Mouse (Mus musculus) heart, embryonic 14.5 days (tissue): ENCODE measurements around the gene Jsrp1. TPM values are rescaled to one million over a fixed set of nuclear protein-coding genes. Genes with fewer than 3 reads are reported as not detected.

Experiments
- ATAC-seq: fragments of 200-750 bp; cut with Nextera tagmentation; 2 replicates; pipeline ENCODE4 v1.8.0; 2017; ENCODE audit warnings: low read depth, moderate TSS enrichment; ENCODE audit not compliant: insufficient number of reproducible peaks, insufficient read depth, low FRiP score
- H3K27ac ChIP-seq, 2 experiments: fragments of 200-500 bp in 1 of 2; fragments of 300-500 bp in 1 of 2; sonication (generic) in 1 of 2; replicated peaks in 1 of 2; 2 replicates each; pipeline ENCODE4 v1.5.1; 2012 to 2014; ENCODE audit warnings: low read depth in 2 of 2, low read length in 2 of 2, control low read depth in 1 of 2, mild to moderate bottlenecking in 1 of 2, mixed read lengths in 1 of 2; ENCODE audit not compliant: control insufficient read depth in 1 of 2, insufficient read depth in 1 of 2
- H3K27me3 ChIP-seq: fragments of 300-500 bp; sonication (generic); 2 replicates; pipeline ENCODE4 v1.6.1; 2014; ENCODE audit warnings: mild to moderate bottlenecking, low read length, control low read depth; ENCODE audit not compliant: control insufficient read depth, insufficient read depth
- H3K36me3 ChIP-seq: fragments of 300-500 bp; sonication (generic); 2 replicates; pipeline ENCODE4 v1.6.1; 2014; ENCODE audit warnings: mild to moderate bottlenecking, control low read depth, low read length, mixed read lengths; ENCODE audit not compliant: control insufficient read depth, insufficient read depth
- H3K4me1 ChIP-seq, 2 experiments: fragments of 200-500 bp in 1 of 2; fragments of 300-500 bp in 1 of 2; sonication (generic) in 1 of 2; 2 replicates each; pipeline ENCODE4 v1.6.1; 2012 to 2014; ENCODE audit warnings: low read length in 2 of 2, control low read depth in 1 of 2, mixed read lengths in 1 of 2; ENCODE audit not compliant: control insufficient read depth in 2 of 2, insufficient read depth in 2 of 2
- H3K4me2 ChIP-seq: fragments of 300-500 bp; sonication (generic); 2 replicates; pipeline ENCODE4 v1.6.1; 2014; ENCODE audit warnings: mild to moderate bottlenecking, low read length
- H3K4me3 ChIP-seq, 2 experiments: fragments of 200-500 bp in 1 of 2; fragments of 300-500 bp in 1 of 2; sonication (generic) in 1 of 2; 2 replicates each; pipeline ENCODE4 v1.5.1; 2012 to 2014; ENCODE audit warnings: low read length in 2 of 2, mild to moderate bottlenecking in 2 of 2, control low read depth in 1 of 2, low read depth in 1 of 2, moderate library complexity in 1 of 2; ENCODE audit not compliant: control insufficient read depth in 1 of 2, insufficient read depth in 1 of 2
- H3K9ac ChIP-seq: fragments of 300-500 bp; sonication (generic); 2 replicates; pipeline ENCODE4 v1.6.1; 2014; ENCODE audit warnings: mild to moderate bottlenecking, low read length
- H3K9me3 ChIP-seq: fragments of 300-500 bp; sonication (generic); 2 replicates; pipeline ENCODE4 v1.6.1; 2016; ENCODE audit warnings: low read length, control low read depth; ENCODE audit not compliant: control insufficient read depth
- WGBS: fragments of 180-500 bp; shearing (Covaris S2); extraction: QIAGEN DNeasy Blood & Tissue Kit; methylation state at CpG from one replicate; pipeline ENCODE4 v1.1.7; 2014; 5-methylcytosine and 5-hydroxymethylcytosine counted together
- polyA plus RNA-seq: library from polyadenylated mRNA; unstranded; fragments of >200 nt; fragmentation: Nextera tagmentation; extraction: Ambion mirVana; gene quantifications from 2 replicates; pipeline ENCODE4 v1.2.1, GENCODE M21; 2014

Jsrp1 gene
- 5.5 and 5.6 TPM in 2 replicates for polyA plus RNA-seq

- H3K27me3 ChIP-seq, result no peaks in the 10 kb centered on the region
- no peaks in the 10 kb centered on the region for H3K9me3 ChIP-seq
- peaks cover 23 to 25% of the 10 kb centered on the region in 2 experiments for H3K4me1 ChIP-seq
- ATAC-seq, result no peak
- H3K4me3 ChIP-seq, result no peak within 1 kb of the TSS
- no peak within 1 kb of the TSS for H3K9ac ChIP-seq
- H3K4me2 ChIP-seq, result no peak within 1 kb of the TSS
- 74% methylated on average over 4 of the region's 4 CpGs for WGBS
- no peak within 1 kb of the TSS for H3K27ac ChIP-seq
- H3K36me3 ChIP-seq, result no peaks in the 10 kb centered on the region
These were observed at the start of gene Jsrp1 for GRCm38 (mm10) chr10:80813366-80813765. Jsrp1 (minus strand) TSS chr10:80813498.

GRCm38 (mm10) chr10:80862305-80862704 lies 49.0 kb upstream of the Jsrp1 start:
- no peak for ATAC-seq
- Histone ChIP-seq H3K4me2 (no peak overlapping the region), H3K27me3 (no peaks in the 10 kb centered on the region), H3K4me1 (no peaks in the 10 kb centered on the region), H3K27ac (no peak overlapping the region), H3K4me3 (no peak overlapping the region), H3K36me3 (peaks cover 59% of the 10 kb centered on the region), H3K9ac (no peak overlapping the region), H3K9me3 (no peaks in the 10 kb centered on the region)
- WGBS, result 86% methylated on average over 5 of the region's 5 CpGs

GRCm38 (mm10) chr10:80858350-80858935 lies 45.1 kb upstream of the Jsrp1 start:
- no peak overlapping the region for H3K27ac ChIP-seq
- peaks cover 10 to 23% of the 10 kb centered on the region in 2 experiments for H3K4me1 ChIP-seq
- 77% methylated on average over 7 of the region's 7 CpGs for WGBS
- peaks cover 28% of the 10 kb centered on the region for H3K36me3 ChIP-seq
- H3K4me2 ChIP-seq, result no peak overlapping the region
- no peak overlapping the region for H3K4me3 ChIP-seq
- H3K27me3 ChIP-seq, result no peaks in the 10 kb centered on the region
- H3K9me3 ChIP-seq, result no peaks in the 10 kb centered on the region
- ATAC-seq, result no peak
- H3K9ac ChIP-seq, result no peak overlapping the region; the same call in 1 of the 2 replicates

GRCm38 (mm10) chr10:80857848-80858247 lies 44.5 kb upstream of the Jsrp1 start:
- H3K27me3 ChIP-seq, result no peaks in the 10 kb centered on the region
- H3K4me1 ChIP-seq, result peaks cover 10 to 23% of the 10 kb centered on the region in 2 experiments
- 70% methylated on average over 3 of the region's 3 CpGs for WGBS
- H3K4me2 ChIP-seq, result peak overlapping the region; percentile 16
- no peak for ATAC-seq
- peaks cover 28% of the 10 kb centered on the region for H3K36me3 ChIP-seq
- H3K9me3 ChIP-seq, result no peaks in the 10 kb centered on the region
- H3K9ac ChIP-seq, result no peak overlapping the region; the same call in 1 of the 2 replicates
- H3K4me3 ChIP-seq, result no peak overlapping the region
- H3K27ac ChIP-seq, result no peak overlapping the region

GRCm38 (mm10) chr10:80857386-80857785 lies 44.1 kb upstream of the Jsrp1 start:
- no peak for ATAC-seq
- Histone ChIP-seq H3K4me3 (no peak overlapping the region), H3K9me3 (no peaks in the 10 kb centered on the region), H3K4me2 (no peak overlapping the region; the same call in 1 of the 2 replicates), H3K27ac (no peak overlapping the region), H3K27me3 (no peaks in the 10 kb centered on the region), H3K36me3 (peaks cover 28% of the 10 kb centered on the region), H3K4me1 (peaks cover 10 to 23% of the 10 kb centered on the region in 2 experiments), H3K9ac (no peak overlapping the region)
- 76% methylated on average over 8 of the region's 8 CpGs for WGBS

- Histone ChIP-seq H3K4me2 (peak overlapping the region; percentile 100; the same call in 1 of the 2 replicates), H3K9ac (0 out of 2 replicates have a peak overlapping the region, but pooled peaks have one; percentile 11), H3K9me3 (no peaks in the 10 kb centered on the region), H3K36me3 (peaks cover 28% of the 10 kb centered on the region), H3K4me1 (peaks cover 10 to 23% of the 10 kb centered on the region in 2 experiments), H3K27ac (no peak overlapping the region), H3K4me3 (no peak overlapping the region), H3K27me3 (no peaks in the 10 kb centered on the region)
- ATAC-seq, result no peak
- 76% methylated on average over 5 of the region's 5 CpGs for WGBS
These were observed 43.6 kb upstream of the Jsrp1 start for GRCm38 (mm10) chr10:80856908-80857307.

- H3K36me3 ChIP-seq, result peaks cover 28% of the 10 kb centered on the region
These were observed 43.0 kb upstream of the Jsrp1 start for GRCm38 (mm10) chr10:80856267-80856666.

GRCm38 (mm10) chr10:80855749-80856073 lies 42.4 kb upstream of the Jsrp1 start:
- WGBS, result 10% methylated on average over 11 of the region's 11 CpGs
- Histone ChIP-seq H3K4me3 (peak overlapping the region; percentile 92 to 99), H3K27me3 (no peaks in the 10 kb centered on the region), H3K4me2 (peak overlapping the region; percentile 100), H3K4me1 (peaks cover 10 to 23% of the 10 kb centered on the region in 2 experiments), H3K36me3 (peaks cover 30% of the 10 kb centered on the region), H3K9me3 (no peaks in the 10 kb centered on the region), H3K27ac (no peak overlapping the region), H3K9ac (peak overlapping the region; percentile 91)
- ATAC-seq, result no peak

More at GRCm38 (mm10) chr10:80856267-80856666, 43.0 kb upstream of the Jsrp1 start:
- Histone ChIP-seq H3K27me3 (no peaks in the 10 kb centered on the region), H3K27ac (no peak overlapping the region), H3K9ac (peak overlapping the region; percentile 91), H3K4me3 (peak overlapping the region in 1 of 2 experiments; percentile 92; a peak in 1 of 4 replicates), H3K9me3 (no peaks in the 10 kb centered on the region), H3K4me1 (peaks cover 10 to 23% of the 10 kb centered on the region in 2 experiments), H3K4me2 (peak overlapping the region; percentile 100)
- no peak for ATAC-seq
- 72% methylated on average over 3 of the region's 3 CpGs for WGBS
